17 mouse cellular contexts compared by ENCODE assay signal in genomic region chr1:127103664-127104063, GRCm38 (mm10).
DNase-seq lines count a peak whose midpoint lies in the region; ATAC-seq lines count a peak whose summit lies in the region.
"Had no signal": no experiment of that assay in that cellular context is flagged by ENCODE, and none has a peak within 500 bp of the region (broad histone marks: within the 10 kb centered on the region; RNA-seq: fewer than 3 reads in every experiment).

No protein-coding gene starts in this region.

- WGBS in kidney, embryonic 16.5 days = 26% methylated on average over 2 of the region's 2 CpGs
- WGBS in midbrain, embryonic 12.5 days = 54% methylated on average over 2 of the region's 2 CpGs
- WGBS in midbrain, embryonic 10.5 days = 61% methylated on average over 2 of the region's 2 CpGs

- no peak overlapping the region for H3K4me3 ChIP-seq in kidney, embryonic 16.5 days (ENCODE audit: low read length)
- H3K4me3 ChIP-seq in midbrain, embryonic 12.5 days = no peak overlapping the region
- H3K4me3 ChIP-seq in midbrain, embryonic 10.5 days = no peak overlapping the region
- H3K4me3 ChIP-seq: hindbrain, embryonic 12.5 days; liver, embryonic 15.5 days; megakaryocyte, embryonic 14.5 days; neural tube, embryonic 15.5 days; stomach, embryonic 15.5 days had no signal

- no peak overlapping the region for H3K4me2 ChIP-seq in kidney, embryonic 16.5 days (replicated peaks; ENCODE audit: low read depth, low read length)
- no peak overlapping the region for H3K4me2 ChIP-seq in midbrain, embryonic 12.5 days (replicated peaks)
- H3K4me2 ChIP-seq: hindbrain, embryonic 12.5 days; liver, embryonic 15.5 days; neural tube, embryonic 15.5 days; stomach, embryonic 15.5 days had no signal

- H3K36me3 ChIP-seq in kidney, embryonic 16.5 days (ENCODE audit: insufficient read depth, low read length) = no peaks in the 10 kb centered on the region
- no peaks in the 10 kb centered on the region for H3K36me3 ChIP-seq in midbrain, embryonic 12.5 days
- no peaks in the 10 kb centered on the region for H3K36me3 ChIP-seq in midbrain, embryonic 10.5 days
- H3K36me3 ChIP-seq: hindbrain, embryonic 12.5 days; liver, embryonic 15.5 days; neural tube, embryonic 15.5 days; stomach, embryonic 15.5 days had no signal

- H3K9me3 ChIP-seq in kidney, embryonic 16.5 days (ENCODE audit: low read length) = 0 out of 2 replicates have a peak, but pooled peaks cover 3% of the 10 kb centered on the region
- no peaks in the 10 kb centered on the region for H3K9me3 ChIP-seq in midbrain, embryonic 12.5 days
- no peaks in the 10 kb centered on the region for H3K9me3 ChIP-seq in midbrain, embryonic 10.5 days (replicated peaks)
- H3K9me3 ChIP-seq: hindbrain, embryonic 12.5 days; liver, embryonic 15.5 days; neural tube, embryonic 15.5 days; stomach, embryonic 15.5 days had no signal

- H3K4me1 ChIP-seq in kidney, embryonic 16.5 days (ENCODE audit: insufficient read depth, low read length) = no peaks in the 10 kb centered on the region
- H3K4me1 ChIP-seq in midbrain, embryonic 12.5 days = no peaks in the 10 kb centered on the region
- H3K4me1 ChIP-seq in midbrain, embryonic 10.5 days = 0 out of 2 replicates have a peak, but pooled peaks cover 9% of the 10 kb centered on the region
- H3K4me1 ChIP-seq: liver, embryonic 15.5 days; stomach, embryonic 15.5 days had no signal

- no peaks in the 10 kb centered on the region for H3K27me3 ChIP-seq in kidney, embryonic 16.5 days (ENCODE audit: insufficient read depth, low read length)
- no peaks in the 10 kb centered on the region for H3K27me3 ChIP-seq in midbrain, embryonic 12.5 days
- no peaks in the 10 kb centered on the region for H3K27me3 ChIP-seq in midbrain, embryonic 10.5 days (ENCODE audit: low read depth, poor library complexity, severe bottlenecking)
- H3K27me3 ChIP-seq: hindbrain, embryonic 12.5 days; liver, embryonic 15.5 days; megakaryocyte, embryonic 14.5 days; neural tube, embryonic 15.5 days; stomach, embryonic 15.5 days had no signal

- intact Hi-C loops in left cerebral cortex, postnatal 14 days (cut with DNase I) = no loop called here

- H3K9ac ChIP-seq in kidney, embryonic 16.5 days (replicated peaks; ENCODE audit: low read length) = no peak overlapping the region
- H3K9ac ChIP-seq in midbrain, embryonic 12.5 days (replicated peaks) = no peak overlapping the region
- H3K9ac ChIP-seq: hindbrain, embryonic 12.5 days; liver, embryonic 15.5 days; neural tube, embryonic 15.5 days; stomach, embryonic 15.5 days had no signal

- no peak for DNase-seq in kidney, postnatal 4 days
- DNase-seq in midbrain, embryonic 10.5 days (ENCODE audit: low spot score) = no peak
- peak; percentile 24 for DNase-seq in lung, postnatal 25 days (ENCODE audit: low spot score)
- DNase-seq in left cerebral cortex, postnatal 14 days (ENCODE audit: low spot score in 2 of 2) = no peak
- no peak for DNase-seq in spleen, adult 12 weeks (ENCODE audit: low spot score)
- DNase-seq: adrenal gland, postnatal 36 days; cerebellum, adult 9-11 months; gastrocnemius, postnatal 14 days; kidney, postnatal 10 days had no signal

- 0 out of 2 replicates have a peak, but pooled peaks have one; percentile 39 for ATAC-seq in kidney, embryonic 16.5 days (ENCODE audit: low FRiP score, low TSS enrichment)
- peak; percentile 39; the same call in 1 of the 2 replicates for ATAC-seq in midbrain, embryonic 12.5 days (ENCODE audit: low FRiP score, low read depth)
- ATAC-seq: intestine, postnatal 0 days had no signal

- H3K27ac ChIP-seq in kidney, embryonic 16.5 days (ENCODE audit: low read length) = no peak overlapping the region
- no peak overlapping the region for H3K27ac ChIP-seq in midbrain, embryonic 12.5 days (replicated peaks)
- H3K27ac ChIP-seq in midbrain, embryonic 10.5 days (replicated peaks) = no peak overlapping the region
- H3K27ac ChIP-seq: hindbrain, embryonic 12.5 days; liver, embryonic 15.5 days; neural tube, embryonic 15.5 days; stomach, embryonic 15.5 days had no signal
